Mouse (Mus musculus) kidney, adult 2 months (tissue): ENCODE results near the gene Rnf121.

Experiments
- CTCF ChIP-seq: fragments of 200-500 bp; conservative IDR thresholded peaks from 2 replicates; pipeline ENCODE4 v1.5.1; 2011; ENCODE audit warnings: low read depth, mild to moderate bottlenecking, control low read depth, low read length, moderate library complexity, mixed read lengths; ENCODE audit not compliant: insufficient read depth, insufficient read length
- POLR2A ChIP-seq: fragments of 200-500 bp; IDR thresholded peaks from one replicate; pipeline ENCODE4 v1.6.1; 2011; ENCODE audit warnings: low read depth, low read length, control low read depth

- TF ChIP-seq CTCF: no peak
- no peak for TF ChIP-seq POLR2A
Measured at GRCm38 (mm10) chr7:102109746-102110145, 44.5 kb upstream of the Rnf121 start.
